Mouse (Mus musculus) kidney, postnatal 0 days (tissue): Measurements from ENCODE around the gene Pld6. TPM values are rescaled to one million over a fixed set of nuclear protein-coding genes. Genes with fewer than 3 reads are reported as not detected.

ENCODE experiments used
- ATAC-seq: fragments of 200-750 bp; cut with Nextera tagmentation; replicated peaks from 2 replicates; pipeline ENCODE4 v1.8.0; 2017; ENCODE audit warnings: low read depth, moderate number of reproducible peaks, moderate TSS enrichment, moderate library complexity; ENCODE audit not compliant: low FRiP score
- DNase-seq: peaks from one replicate; pipeline ENCODE4 v3.0.0-alpha.2; 2016; ENCODE audit warnings: low spot score
- H3K27ac ChIP-seq: fragments of 300-500 bp; sonication (generic); 2 replicates; pipeline ENCODE4 v1.5.1; 2014; ENCODE audit warnings: mild to moderate bottlenecking
- H3K27me3 ChIP-seq: fragments of 300-500 bp; sonication (generic); 2 replicates; pipeline ENCODE4 v1.6.1; 2014; ENCODE audit warnings: low read length, mixed read lengths; ENCODE audit not compliant: insufficient read depth
- H3K36me3 ChIP-seq: fragments of 300-500 bp; sonication (generic); 2 replicates; pipeline ENCODE4 v1.6.1; 2014; ENCODE audit warnings: low read length, mixed read lengths; ENCODE audit not compliant: insufficient read depth
- H3K4me1 ChIP-seq: fragments of 300-500 bp; sonication (generic); replicated peaks from 2 replicates; pipeline ENCODE4 v1.6.1; 2014; ENCODE audit warnings: antibody characterized with exemption, low read length, mixed read lengths; ENCODE audit not compliant: insufficient read depth
- H3K4me2 ChIP-seq: fragments of 300-500 bp; sonication (generic); 2 replicates; pipeline ENCODE4 v1.6.1; 2014; ENCODE audit warnings: mild to moderate bottlenecking, low read length, moderate library complexity, mixed read lengths
- H3K4me3 ChIP-seq: fragments of 300-500 bp; sonication (generic); replicated peaks from 2 replicates; pipeline ENCODE4 v1.5.1; 2014; ENCODE audit warnings: low read depth, low read length
- H3K9ac ChIP-seq: fragments of 300-500 bp; sonication (generic); 2 replicates; pipeline ENCODE4 v1.6.1; 2014; ENCODE audit warnings: low read depth, low read length
- H3K9me3 ChIP-seq: fragments of 300-500 bp; sonication (generic); replicated peaks from 2 replicates; pipeline ENCODE4 v1.6.1; 2016; ENCODE audit warnings: low read length, inconsistent platforms, mixed read lengths
- CTCF ChIP-seq: IDR thresholded peaks from 2 replicates; pipeline ENCODE4 v1.5.1; 2016; ENCODE audit warnings: antibody characterized with exemption, low read depth, mild to moderate bottlenecking, moderate library complexity
- WGBS: fragments of 180-500 bp; shearing (Covaris S2); extraction: QIAGEN DNeasy Blood & Tissue Kit; methylation state at CpG from one replicate; pipeline ENCODE4 v1.1.7; 2014; 5-methylcytosine and 5-hydroxymethylcytosine counted together
- polyA plus RNA-seq: library from polyadenylated mRNA; unstranded; fragments of >200 nt; fragmentation: Nextera tagmentation; extraction: Ambion mirVana; gene quantifications from 2 replicates; pipeline ENCODE4 v1.2.1, GENCODE M21; 2015

Gene Pld6
- polyA plus RNA-seq, 1 experiment from 2014 or later: 2.9 TPM

DNA sequence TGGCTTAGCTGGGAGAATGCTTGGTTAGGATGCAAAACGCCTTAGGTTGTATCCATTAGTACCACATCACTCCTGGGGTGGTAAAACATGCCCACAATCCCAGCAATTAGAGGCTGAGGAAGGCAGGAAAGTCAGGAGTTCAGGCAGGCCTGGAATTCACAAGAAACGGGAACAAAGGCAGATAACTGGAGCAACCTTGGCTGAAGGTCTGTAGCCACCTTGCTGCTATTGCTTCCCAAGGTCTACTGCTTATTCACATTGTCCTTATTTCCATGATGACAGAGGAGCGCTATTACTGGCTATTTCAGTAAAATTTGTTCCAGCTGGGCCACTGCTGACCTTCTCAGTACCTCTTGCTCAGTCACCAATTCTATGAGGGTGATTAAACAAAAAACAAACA, 25.8 kb upstream of the Pld6 start:
- H3K9ac ChIP-seq: no peak overlapping the region
- WGBS: 60% methylated on average over 3 of the region's 3 CpGs
- ATAC-seq: no peak
- H3K4me3 ChIP-seq: no peak overlapping the region
- H3K9me3 ChIP-seq: no peaks in the 10 kb centered on the region
- no peak for TF ChIP-seq CTCF
- peaks cover 8% of the 10 kb centered on the region for H3K4me1 ChIP-seq
- no peaks in the 10 kb centered on the region for H3K27me3 ChIP-seq
- H3K36me3 ChIP-seq: peaks cover 18% of the 10 kb centered on the region
- DNase-seq: no peak
- no peak overlapping the region for H3K27ac ChIP-seq
- H3K4me2 ChIP-seq: no peak overlapping the region

- H3K4me1 ChIP-seq: peaks cover 8% of the 10 kb centered on the region
- no peak overlapping the region for H3K4me3 ChIP-seq
- ATAC-seq: no peak
- no peaks in the 10 kb centered on the region for H3K9me3 ChIP-seq
- peaks cover 12% of the 10 kb centered on the region for H3K36me3 ChIP-seq
- WGBS: 69% methylated on average over 4 of the region's 4 CpGs
- no peak for DNase-seq
- no peak for TF ChIP-seq CTCF
- H3K27me3 ChIP-seq: no peaks in the 10 kb centered on the region
- no peak overlapping the region for H3K27ac ChIP-seq
- H3K4me2 ChIP-seq: peak overlapping the region; percentile 85; the same call in 1 of the 2 replicates
- H3K9ac ChIP-seq: no peak overlapping the region
These were observed 23.8 kb upstream of the Pld6 start for GRCm38 (mm10) chr11:59811211-59811610.

DNA sequence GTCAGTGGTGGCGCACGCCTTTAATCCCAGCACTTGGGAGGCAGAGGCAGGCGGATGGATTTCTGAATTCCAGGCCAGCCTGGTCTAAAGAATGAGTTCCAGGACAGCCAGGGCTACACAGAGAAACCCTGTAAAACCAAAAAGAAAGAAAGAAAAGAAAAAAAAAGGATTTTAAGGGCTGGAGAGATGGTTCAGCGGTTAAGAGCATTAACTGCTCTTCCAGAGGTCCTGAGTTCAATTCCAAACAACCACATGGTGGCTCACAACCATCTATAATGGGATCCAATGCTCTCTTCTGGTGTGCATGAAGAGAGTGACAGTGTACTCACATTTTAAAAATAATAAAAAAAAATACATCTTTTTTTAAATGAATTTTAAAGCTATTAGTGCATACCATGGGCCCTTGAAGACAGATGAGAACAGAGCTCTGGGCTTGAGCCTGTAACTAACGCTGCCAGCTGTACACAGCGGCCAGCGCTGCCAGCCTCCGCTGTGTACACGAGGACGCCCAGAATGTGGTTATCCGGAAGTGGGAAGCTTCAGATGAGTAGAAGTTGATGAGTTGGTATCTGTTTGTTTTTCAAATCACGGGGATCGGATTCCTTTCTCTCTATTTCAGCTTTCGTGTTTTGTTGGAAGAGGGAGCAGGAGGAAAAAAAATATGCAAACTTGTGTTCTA, 23.2 kb upstream of the Pld6 start:
- Histone ChIP-seq H3K27ac (peak overlapping the region; percentile 95), H3K4me1 (peaks cover 8% of the 10 kb centered on the region), H3K4me2 (peak overlapping the region; percentile 85), H3K9ac (peak overlapping the region; percentile 90), H3K27me3 (no peaks in the 10 kb centered on the region), H3K4me3 (peak overlapping the region; percentile 77), H3K36me3 (peaks cover 17% of the 10 kb centered on the region; the same call in 1 of the 2 replicates), H3K9me3 (no peaks in the 10 kb centered on the region)
- WGBS: 56% methylated on average over 14 of the region's 14 CpGs
- TF ChIP-seq CTCF: no peak
- no peak for DNase-seq
- ATAC-seq: no peak

GRCm38 (mm10) chr11:59809670-59810474, 22.4 kb upstream of the Pld6 start, which contains the start of gene Flcn:
TSS of gene Flcn (minus strand) at chr11:59810016.
- DNase-seq: peak; percentile 96

GRCm38 (mm10) chr11:59809071-59809669, 21.7 kb upstream of the Pld6 start:
- H3K4me2 ChIP-seq: peak overlapping the region; percentile 85
- 1% methylated on average over 15 of the region's 15 CpGs for WGBS
- H3K36me3 ChIP-seq: peaks cover 27% of the 10 kb centered on the region
- peak overlapping the region; percentile 95 for H3K27ac ChIP-seq
- TF ChIP-seq CTCF: no peak
- DNase-seq: peak; percentile 75
- H3K9ac ChIP-seq: peak overlapping the region; percentile 90
- H3K4me3 ChIP-seq: peak overlapping the region; percentile 77
- peaks cover 8% of the 10 kb centered on the region for H3K4me1 ChIP-seq
- ATAC-seq: peak; percentile 25
- no peaks in the 10 kb centered on the region for H3K9me3 ChIP-seq
- no peaks in the 10 kb centered on the region for H3K27me3 ChIP-seq

More at GRCm38 (mm10) chr11:59809670-59810474, 22.4 kb upstream of the Pld6 start, which contains the start of gene Flcn:
- peaks cover 8% of the 10 kb centered on the region for H3K4me1 ChIP-seq
- peak; percentile 91 for ATAC-seq
- TF ChIP-seq CTCF: peak; percentile 50
- WGBS: under 1% methylated on average over 52 of the region's 52 CpGs
- peak within 1 kb of the TSS; percentile 95 for H3K27ac ChIP-seq
- peak within 1 kb of the TSS; percentile 90 for H3K9ac ChIP-seq
- H3K27me3 ChIP-seq: no peaks in the 10 kb centered on the region
- peak within 1 kb of the TSS; percentile 77 for H3K4me3 ChIP-seq
- no peaks in the 10 kb centered on the region for H3K9me3 ChIP-seq
- peak within 1 kb of the TSS; percentile 85 for H3K4me2 ChIP-seq
- peaks cover 20% of the 10 kb centered on the region; the same call in 1 of the 2 replicates for H3K36me3 ChIP-seq
